Mouse (Mus musculus) small intestine, adult 2 months (tissue): ENCODE results near the gene Col6a1.

ENCODE experiments used
- CTCF ChIP-seq: fragments of 200-500 bp; IDR thresholded peaks from 2 replicates; pipeline ENCODE4 v1.5.1; 2012; ENCODE audit warnings: low read depth, mild to moderate bottlenecking, control low read depth, inconsistent platforms, low read length, moderate library complexity, mixed read lengths; ENCODE audit not compliant: insufficient replicate concordance, insufficient read length; ENCODE audit errors: extremely low read depth
- POLR2A ChIP-seq: fragments of 200-500 bp; IDR thresholded peaks from 2 replicates; pipeline ENCODE4 v1.6.1; 2012; ENCODE audit warnings: low read depth, mild to moderate bottlenecking, control low read depth, inconsistent platforms, low read length, moderate library complexity

DNA sequence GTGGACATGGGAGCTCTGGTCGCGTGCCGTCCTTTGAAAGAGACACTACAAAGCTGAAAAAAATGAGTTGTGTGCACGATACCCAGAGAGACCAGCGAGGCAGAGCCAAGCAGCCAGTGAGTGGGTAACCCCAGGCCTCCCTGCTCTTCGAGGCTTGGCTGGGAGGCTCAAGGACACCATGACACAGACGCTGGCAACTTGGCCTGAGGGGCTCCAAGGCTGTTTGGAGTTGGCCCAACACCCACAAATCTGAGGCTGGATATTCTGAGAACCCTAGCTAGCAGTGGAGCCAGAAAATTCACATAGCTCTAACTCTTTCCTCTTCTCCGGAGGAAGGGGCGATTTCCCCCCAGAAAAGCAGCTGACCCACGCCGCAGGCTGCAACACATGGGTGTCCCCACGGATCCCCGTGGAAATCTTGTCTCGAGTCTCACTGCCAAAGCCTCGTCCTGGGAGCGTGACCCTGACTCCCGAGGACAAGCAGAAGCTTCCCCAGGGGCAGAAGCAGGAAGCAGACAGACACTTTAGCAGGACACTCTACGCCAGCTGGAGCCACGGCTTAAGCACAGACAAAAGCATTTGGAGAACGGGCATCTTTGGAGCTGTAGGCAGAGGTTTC lies 5.8 kb upstream of the Col6a1 start:
- TF ChIP-seq POLR2A (no peak), CTCF (no peak)
